Mouse (Mus musculus) megakaryocyte, adult 5-6 weeks (primary cell): Measurements from ENCODE around the gene Olfr988. TPM values are rescaled to one million over a fixed set of nuclear protein-coding genes. Genes with fewer than 3 reads are reported as not detected.
"Not testable (repeated sequence)": the region's sequence is repeated elsewhere in the genome, so short reads cannot be mapped to it uniquely, and the experiment has no call there.

ENCODE experiments used
- ATAC-seq: 2 replicates; pipeline ENCODE4 v1.8.0; 2016; ENCODE audit warnings: mild to moderate bottlenecking, inconsistent platforms; ENCODE audit not compliant: poor library complexity, severe bottlenecking
- total RNA-seq, 2 experiments: library from RNA; stranded (forward) in 1 of 2; stranded (reverse) in 1 of 2; fragments of 153-499, 151-499 nt in 1 of 2; fragments of 221-1000, 200-1000 nt in 1 of 2; gene quantifications; 2 replicates each; pipeline versions ENCODE4 v1.2.3 to v1.2.4; 2015 to 2017

Olfr988 gene
- total RNA-seq (2015) (not detected in 2 replicates), total RNA-seq (2017) (not detected in 2 replicates)

DNA sequence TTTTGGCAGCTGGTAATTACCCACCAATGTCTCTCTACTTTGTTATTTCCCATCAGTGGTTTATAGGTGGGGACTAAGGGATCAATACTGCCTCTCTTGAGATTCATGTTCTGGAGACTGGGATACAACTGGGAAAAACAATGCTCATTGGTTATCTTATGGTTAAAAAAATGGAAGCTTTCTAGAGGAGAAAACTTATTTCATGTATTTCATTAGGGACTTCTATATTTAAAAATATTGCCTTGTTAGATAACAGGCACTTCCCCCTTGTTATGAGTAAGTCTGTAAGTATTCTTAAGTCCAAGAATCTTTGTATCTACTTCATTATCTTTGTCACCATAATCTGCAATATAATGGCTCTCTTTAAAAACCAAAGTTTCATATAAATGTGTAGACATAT is at the start of gene Olfr988:
Gene Olfr988, minus strand, starts transcription at position 101 of the 400 bp plus-strand sequence.
- ATAC-seq: not testable (repeated sequence)

DNA sequence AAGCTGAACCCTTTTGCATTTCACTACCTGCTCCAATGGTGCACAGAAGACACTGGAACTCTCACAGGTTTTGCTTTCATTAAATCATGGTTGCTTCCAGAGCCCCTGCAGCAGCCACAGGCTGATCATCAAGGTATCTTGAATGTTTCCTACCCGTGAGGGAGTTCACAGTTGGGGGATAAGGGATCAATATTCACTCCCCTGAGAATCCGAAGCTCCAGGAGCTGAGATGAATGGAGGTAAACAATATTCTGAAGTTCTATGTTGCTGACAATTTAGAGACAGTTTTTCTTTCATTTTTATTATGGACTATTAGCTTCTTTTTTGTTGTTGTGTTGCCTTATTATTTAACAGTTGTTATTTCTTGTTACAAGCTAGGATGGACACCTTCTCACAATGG is 46.3 kb upstream of the Olfr988 start, which contains the start of gene Olfr992:
Gene Olfr992, minus strand, starts transcription at position 101 of the 400 bp plus-strand sequence.
- ATAC-seq: no peak

DNA sequence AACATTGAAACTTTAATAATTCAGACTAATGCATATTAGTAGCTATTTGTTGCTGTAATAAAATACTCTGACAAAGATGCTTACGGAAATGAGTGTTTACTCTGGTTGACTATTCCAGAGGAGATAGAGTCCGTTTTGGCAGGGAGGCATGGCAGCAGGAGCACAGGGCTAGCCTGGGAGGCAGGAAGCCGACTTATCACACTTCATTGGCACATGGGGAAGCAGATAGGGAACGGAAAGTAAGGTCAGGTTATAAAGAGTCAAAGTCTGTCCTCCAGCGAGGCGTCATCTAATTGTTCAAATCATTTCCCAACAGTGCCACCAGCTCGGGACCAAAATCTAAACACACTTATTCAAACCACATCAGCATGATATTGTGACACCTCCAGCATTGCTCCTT is 23.1 kb downstream of the Olfr988 start:
- no peak for ATAC-seq

DNA sequence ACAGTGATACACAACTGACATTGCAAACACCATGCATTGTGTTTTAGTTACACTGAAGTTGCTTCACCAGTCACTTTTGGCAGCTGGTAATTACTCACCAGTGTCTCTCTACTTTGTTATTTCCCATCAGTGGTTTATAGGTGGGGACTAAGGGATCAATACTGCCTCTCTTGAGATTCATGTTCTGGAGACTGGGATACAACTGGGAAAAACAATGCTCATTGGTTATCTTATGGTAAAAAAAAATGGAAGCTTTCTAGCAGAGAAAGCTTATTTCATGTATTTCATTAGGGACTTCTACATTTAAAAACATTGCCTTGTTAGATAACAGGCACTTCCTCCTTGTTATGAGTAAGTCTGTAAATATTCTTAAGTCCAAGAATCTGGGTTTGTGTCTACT is 23.8 kb downstream of the Olfr988 start, which contains the start of gene Olfr987:
Gene Olfr987, minus strand, starts transcription at position 101 of the 400 bp plus-strand sequence.
- ATAC-seq: not testable (repeated sequence)

DNA sequence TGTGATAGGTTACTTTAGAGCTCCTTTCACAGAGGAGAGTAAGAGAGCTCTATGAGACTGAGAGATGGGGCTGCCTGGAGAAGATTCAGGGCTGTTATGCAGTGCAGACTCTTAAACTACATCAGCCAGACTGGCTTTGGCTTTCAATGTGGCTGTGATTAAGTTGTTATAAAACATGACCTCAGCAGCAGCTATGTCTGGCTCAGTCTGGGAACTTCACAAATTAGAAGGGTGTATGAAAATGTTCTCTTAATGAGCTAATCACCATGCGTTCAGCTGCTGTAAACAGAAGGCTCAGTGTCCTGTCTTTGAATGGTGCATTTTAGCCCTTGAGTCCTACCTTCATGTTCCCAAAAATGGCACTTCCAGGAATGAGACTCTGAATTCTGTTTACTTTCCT is 43.9 kb downstream of the Olfr988 start:
- no peak for ATAC-seq

Other genes starting within 250 kb of the Olfr988 start
- 1.1 and 2.2 TPM in 2 replicates for gene Aplnr, start 227.0 kb downstream of the Olfr988 start, total RNA-seq (2015)
- gene Aplnr, start 227.0 kb downstream of the Olfr988 start, total RNA-seq (2017): 1.5 and 2.1 TPM in 2 replicates
- gene Lrrc55, start 166.0 kb downstream of the Olfr988 start, total RNA-seq (2015): not detected in 2 replicates
- not detected in 2 replicates for gene Lrrc55, start 166.0 kb downstream of the Olfr988 start, total RNA-seq (2017)
- gene Olfr987, start 23.9 kb downstream of the Olfr988 start, total RNA-seq (2015): not detected in 2 replicates
- gene Olfr987, start 23.9 kb downstream of the Olfr988 start, total RNA-seq (2017): not detected in 2 replicates
- not detected in 2 replicates for gene Olfr992, start 46.2 kb upstream of the Olfr988 start, total RNA-seq (2015)
- not detected in 2 replicates for gene Olfr992, start 46.2 kb upstream of the Olfr988 start, total RNA-seq (2017)
- gene Olfr993, start 51.6 kb upstream of the Olfr988 start, total RNA-seq (2015): not detected in 2 replicates
- gene Olfr993, start 51.6 kb upstream of the Olfr988 start, total RNA-seq (2017): not detected in 2 replicates
- not detected in 2 replicates for gene Olfr994, start 73.2 kb upstream of the Olfr988 start, total RNA-seq (2015)
- gene Olfr994, start 73.2 kb upstream of the Olfr988 start, total RNA-seq (2017): not detected in 2 replicates
- gene Olfr995, start 80.4 kb upstream of the Olfr988 start, total RNA-seq (2015): not detected in 2 replicates
- gene Olfr995, start 80.4 kb upstream of the Olfr988 start, total RNA-seq (2017): not detected in 2 replicates
- gene 4833423E24Rik, start 155.8 kb upstream of the Olfr988 start, total RNA-seq (2015): not detected in 2 replicates
- gene 4833423E24Rik, start 155.8 kb upstream of the Olfr988 start, total RNA-seq (2017): not detected in 2 replicates
- not detected in 2 replicates for gene Olfr996, start 216.0 kb upstream of the Olfr988 start, total RNA-seq (2015)
- not detected in 2 replicates for gene Olfr996, start 216.0 kb upstream of the Olfr988 start, total RNA-seq (2017)
- gene Olfr998, start 225.7 kb upstream of the Olfr988 start, total RNA-seq (2015): not detected in 2 replicates
- gene Olfr998, start 225.7 kb upstream of the Olfr988 start, total RNA-seq (2017): not detected in 2 replicates
- gene Olfr1000, start 248.7 kb upstream of the Olfr988 start, total RNA-seq (2015): not detected in 2 replicates
- gene Olfr1000, start 248.7 kb upstream of the Olfr988 start, total RNA-seq (2017): not detected in 2 replicates